Mouse (Mus musculus) left cerebral cortex, postnatal 4 days (tissue): ENCODE measurements around the gene Gm28048. TPM values are rescaled to one million over a fixed set of nuclear protein-coding genes. Genes with fewer than 3 reads are reported as not detected.

Experiments
- DNase-seq: peaks from one replicate; pipeline ENCODE4 v3.0.0-alpha.2; 2022
- intact Hi-C: fragments of 180-260 bp; cut with DNase I; formaldehyde crosslinking; loops from one replicate; pipeline ENCODE4 v1.15.1; 2025
- total RNA-seq, 2 experiments: library from RNA; stranded (reverse); gene quantifications; 2 replicates each; pipeline ENCODE4 v1.2.3; 2021

Gm28048 gene
- total RNA-seq, 2 experiments from 2014 or later: 2.2 to 2.9 TPM

GRCm38 (mm10) chr11:22848649-22849195, 133.2 kb downstream of the Gm28048 start:
- intact Hi-C loops: no loop called here
- no peak for DNase-seq

DNA sequence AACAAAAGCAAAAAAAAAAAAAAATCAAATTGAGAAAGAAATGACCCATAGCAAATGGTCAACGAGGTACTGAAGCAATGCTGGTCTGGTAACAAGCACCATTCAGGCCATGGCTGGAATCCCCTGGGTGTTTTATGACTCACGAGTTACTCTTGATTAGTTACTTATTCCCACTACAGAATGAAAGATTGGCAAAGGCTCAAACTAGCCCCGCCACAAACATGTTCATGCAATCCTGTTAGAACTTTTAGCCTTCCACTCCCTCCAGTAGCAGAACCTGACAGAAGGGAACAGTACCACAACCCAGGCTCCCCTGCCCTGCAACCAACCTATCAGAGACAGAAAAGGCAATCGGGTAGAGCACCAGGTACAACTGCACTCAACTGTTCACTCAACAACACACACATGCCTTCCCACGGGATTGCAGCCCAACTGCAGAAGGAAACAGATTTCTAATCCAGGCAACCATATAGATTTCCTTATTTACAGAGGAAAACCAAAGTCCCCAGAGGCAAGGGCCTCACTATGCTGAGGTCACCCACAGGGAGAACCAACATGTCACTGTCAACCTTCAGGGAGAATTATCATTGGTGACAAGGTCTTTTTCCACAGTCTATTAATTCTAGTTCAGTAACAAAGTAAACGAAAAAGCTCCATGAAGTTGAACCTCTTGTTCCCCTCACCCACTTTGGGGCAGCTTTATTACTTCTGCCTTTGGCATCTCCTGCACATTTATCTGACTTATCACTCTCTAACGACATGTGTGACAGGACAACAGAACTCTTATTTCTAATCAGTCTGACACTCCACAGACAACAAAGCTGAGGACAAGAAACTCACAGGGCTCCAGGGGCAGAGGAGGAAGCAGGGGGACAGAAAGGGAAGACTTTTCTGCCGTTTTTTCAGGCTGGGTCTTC, 133.9 kb downstream of the Gm28048 start:
- no peak for DNase-seq
- intact Hi-C loops: no loop called here

- intact Hi-C loops: no loop called here
- no peak for DNase-seq
These were observed 134.7 kb downstream of the Gm28048 start for GRCm38 (mm10) chr11:22846960-22847731.

DNA sequence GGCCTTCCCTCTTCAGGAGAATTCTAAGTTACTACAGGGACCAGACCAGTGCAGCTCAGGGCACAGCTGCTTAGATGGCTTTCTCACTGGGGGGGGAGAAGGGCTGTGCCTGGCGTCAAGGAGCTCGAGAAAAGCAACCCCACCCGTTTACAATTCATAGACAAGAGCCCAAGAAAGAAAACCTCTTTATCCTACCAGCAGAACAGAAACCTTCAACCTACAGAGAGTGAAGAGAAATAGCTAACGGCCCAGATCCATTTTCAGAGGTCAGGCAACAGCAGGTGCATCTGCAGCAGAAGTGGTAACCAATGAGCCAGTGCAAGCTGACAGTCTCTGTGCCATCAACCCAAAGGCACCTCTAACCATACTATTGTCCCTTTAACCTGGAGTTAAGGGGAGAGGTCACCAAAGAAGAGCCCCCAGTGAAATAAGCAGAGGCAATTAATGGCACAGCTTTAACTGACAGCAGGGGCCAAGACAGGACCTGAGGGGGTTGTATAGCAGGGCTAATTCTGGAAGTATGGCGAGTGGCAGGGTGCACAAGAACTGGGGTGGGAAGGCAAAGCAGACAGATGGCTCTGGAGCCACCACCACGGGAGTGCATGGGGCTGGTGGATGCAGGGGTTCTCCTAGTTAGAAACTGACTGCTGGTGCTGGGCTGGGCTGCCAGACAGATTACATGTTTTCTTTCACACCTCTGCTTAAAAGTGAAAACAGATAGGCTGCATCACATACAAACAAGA, 135.6 kb downstream of the Gm28048 start:
- intact Hi-C loops: no loop called here

GRCm38 (mm10) chr11:22844754-22845718, 136.9 kb downstream of the Gm28048 start:
- no peak for DNase-seq
- intact Hi-C loops: no loop called here

More for the DNA sequence above, 135.6 kb downstream of the Gm28048 start:
- DNase-seq: peak; percentile 27

- intact Hi-C loops: loop anchor here (10.0 kb wide), 1 partner anchor 185 kb away; no protein-coding TSS in a partner anchor
- DNase-seq: no peak
These were observed 142.4 kb downstream of the Gm28048 start for GRCm38 (mm10) chr11:22839456-22839855.

DNA sequence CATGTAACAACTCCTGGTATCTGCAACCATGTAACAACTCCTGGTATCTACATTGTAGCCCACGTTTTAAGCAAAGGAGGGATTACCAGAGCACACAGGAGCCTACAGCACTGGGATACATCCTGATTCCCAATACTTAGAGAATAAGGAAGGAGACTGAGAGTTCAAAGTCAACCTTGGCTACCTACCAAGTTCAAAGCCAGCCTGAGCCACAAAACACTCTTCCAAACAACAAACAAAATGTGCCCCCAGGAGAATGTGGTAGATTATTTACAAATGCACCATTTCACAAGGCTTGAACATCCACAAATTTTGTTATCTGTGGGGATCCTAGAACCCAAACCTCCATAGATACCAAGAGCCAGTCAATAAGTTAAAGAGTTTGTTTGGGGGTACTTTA, 143.5 kb downstream of the Gm28048 start:
- no peak for DNase-seq
- intact Hi-C loops: loop anchor here (10.0 kb wide), 1 partner anchor 184 kb away; no protein-coding TSS in a partner anchor

DNA sequence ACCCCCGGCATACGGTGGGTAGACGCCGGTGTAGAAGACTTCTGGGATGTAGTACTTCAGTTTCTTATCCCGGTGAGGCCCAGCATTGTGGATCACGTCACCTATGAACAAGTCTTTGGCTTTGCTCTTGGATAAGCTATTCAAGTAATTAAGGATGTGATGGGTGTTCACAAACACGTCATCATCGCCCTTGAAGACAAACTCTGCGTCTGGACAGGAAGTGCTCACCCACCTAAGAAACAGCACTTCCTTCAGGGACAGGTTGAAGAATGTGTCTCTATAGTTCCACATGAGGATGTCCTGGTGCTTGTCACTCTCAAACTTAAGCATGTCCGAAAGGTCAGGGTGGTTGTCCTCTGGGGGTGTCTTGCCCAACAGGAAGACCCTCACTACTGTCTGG, 145.6 kb downstream of the Gm28048 start:
- intact Hi-C loops: loop anchor here (10.0 kb wide), 1 partner anchor 181 kb away; no protein-coding TSS in a partner anchor
- DNase-seq: no peak

DNA sequence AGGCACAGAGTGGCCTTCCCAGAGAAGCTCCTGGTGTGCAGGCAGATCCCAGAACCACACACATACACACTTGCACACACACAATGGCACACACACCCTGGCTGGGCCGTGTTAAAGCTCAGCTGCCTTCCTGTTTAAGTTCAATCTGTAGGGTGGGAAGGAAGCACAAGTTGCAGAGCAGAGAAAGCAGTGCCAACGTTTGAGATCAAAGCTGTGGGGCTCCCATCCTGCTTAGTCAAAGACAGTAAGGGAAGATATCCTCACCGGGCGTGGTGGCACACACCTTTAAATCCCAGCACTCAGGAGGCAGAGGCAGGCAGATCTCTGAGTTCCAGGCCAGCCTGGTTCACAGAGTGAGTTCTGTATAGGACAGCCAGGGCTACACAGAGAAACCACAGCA, 149.3 kb downstream of the Gm28048 start:
- intact Hi-C loops: loop anchor here (10.0 kb wide), 1 partner anchor 178 kb away; no protein-coding TSS in a partner anchor
- no peak for DNase-seq

DNA sequence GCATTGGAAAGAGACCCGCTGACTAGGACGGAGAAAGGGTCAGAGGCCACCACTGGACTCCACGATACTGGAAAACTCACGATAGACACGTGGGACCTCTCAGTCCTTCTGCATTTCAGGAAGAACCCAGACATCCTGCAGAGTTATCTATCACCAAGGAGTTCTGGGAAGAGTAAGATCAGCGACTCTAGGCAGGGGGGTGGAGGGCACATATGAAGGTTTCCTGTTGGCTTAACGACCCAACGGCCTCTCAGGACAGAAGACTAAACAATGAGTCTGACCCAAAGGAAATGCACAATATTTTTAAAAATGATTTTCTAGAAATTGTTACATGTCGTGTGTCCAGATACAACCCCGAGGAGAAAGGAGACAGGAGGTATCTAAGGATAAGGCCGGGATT, 150.0 kb downstream of the Gm28048 start:
- intact Hi-C loops: loop anchor here (10.0 kb wide), 1 partner anchor 177 kb away; no protein-coding TSS in a partner anchor
- no peak for DNase-seq

DNA sequence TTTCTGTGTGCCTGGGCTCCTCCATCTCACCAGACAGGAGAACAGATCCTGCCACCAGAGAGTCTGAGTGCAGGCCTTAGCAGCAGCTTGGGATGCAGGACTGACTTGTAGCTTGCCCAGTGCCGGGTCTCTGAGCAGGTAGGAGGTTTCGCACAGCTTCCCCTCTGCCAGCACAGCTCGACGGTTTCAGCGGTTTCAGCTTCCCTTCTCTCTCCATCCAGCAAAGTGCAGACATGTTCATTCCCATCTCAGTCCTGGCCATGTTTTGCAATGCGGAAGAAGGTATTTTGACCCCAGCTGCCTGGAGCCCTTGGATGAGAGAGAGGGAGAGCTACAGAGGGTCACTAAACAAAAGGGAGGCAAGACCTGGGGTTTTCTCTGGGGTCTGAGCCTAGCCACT, 151.2 kb downstream of the Gm28048 start:
- DNase-seq: no peak
- intact Hi-C loops: loop anchor here (10.0 kb wide), 1 partner anchor 176 kb away; no protein-coding TSS in a partner anchor

DNA sequence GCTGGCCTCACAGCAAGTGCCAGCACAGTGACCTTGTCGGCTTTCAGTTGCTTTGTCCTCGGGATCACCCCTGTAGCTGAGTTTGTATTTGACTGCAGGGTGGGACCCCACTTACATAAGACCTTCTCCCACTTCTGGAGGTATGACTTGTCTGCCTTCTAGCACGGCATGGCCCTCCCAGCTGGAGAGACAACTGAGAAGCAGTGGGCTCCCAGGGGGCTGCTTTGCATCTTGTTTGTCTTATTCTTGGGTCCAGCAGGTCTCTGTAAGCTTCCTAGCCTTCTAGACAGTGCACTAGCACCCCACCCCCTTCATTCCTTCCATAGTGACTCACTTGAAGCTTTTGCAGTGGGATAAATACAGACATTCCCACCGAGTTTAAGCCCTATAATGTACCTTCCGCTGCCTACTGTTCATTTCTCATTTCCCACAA, 151.7 kb downstream of the Gm28048 start:
- DNase-seq: no peak
- intact Hi-C loops: loop anchor here (10.0 kb wide), 1 partner anchor 175 kb away; no protein-coding TSS in a partner anchor

- intact Hi-C loops: no loop called here
- DNase-seq: peak; percentile 25
These were observed 152.8 kb downstream of the Gm28048 start for GRCm38 (mm10) chr11:22828988-22829632.

- intact Hi-C loops: no loop called here
These were observed 154.3 kb downstream of the Gm28048 start for GRCm38 (mm10) chr11:22827514-22828080.

DNA sequence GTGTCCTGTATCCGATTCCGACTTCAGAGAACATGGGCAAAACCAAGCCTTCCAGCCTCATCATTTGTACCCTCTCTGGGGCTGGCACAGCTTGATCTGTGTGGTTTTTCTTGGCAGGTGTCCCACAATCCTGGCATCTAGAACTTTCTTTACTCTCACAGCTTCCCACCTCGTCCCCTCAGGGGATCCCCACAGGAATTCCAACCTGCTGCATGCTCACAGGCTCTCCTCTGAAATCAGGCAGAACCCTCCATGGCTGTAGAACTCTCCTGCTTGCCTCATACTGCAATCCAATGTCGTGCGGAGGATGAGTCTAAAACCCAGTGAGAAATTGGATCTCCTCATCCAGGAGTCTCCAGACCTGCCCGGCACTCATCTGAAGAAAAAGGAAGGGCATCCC, 155.2 kb downstream of the Gm28048 start:
- intact Hi-C loops: no loop called here
- DNase-seq: no peak

More at GRCm38 (mm10) chr11:22827514-22828080, 154.3 kb downstream of the Gm28048 start:
- DNase-seq: peak; percentile 13

- intact Hi-C loops: no loop called here
- DNase-seq: no peak
These were observed 155.8 kb downstream of the Gm28048 start for GRCm38 (mm10) chr11:22826051-22826450.

- intact Hi-C loops: no loop called here
- DNase-seq: no peak
These were observed 156.3 kb downstream of the Gm28048 start for GRCm38 (mm10) chr11:22825548-22825947.
